Mouse (Mus musculus): ENCODE measurements at regions not wholly inside any gene's neighbourhood (a gene's known extent, or its start where the extent isn't known, plus 50 kb on each side); places are given as distances from the start of the nearest gene placed in this dataset.

DNA sequence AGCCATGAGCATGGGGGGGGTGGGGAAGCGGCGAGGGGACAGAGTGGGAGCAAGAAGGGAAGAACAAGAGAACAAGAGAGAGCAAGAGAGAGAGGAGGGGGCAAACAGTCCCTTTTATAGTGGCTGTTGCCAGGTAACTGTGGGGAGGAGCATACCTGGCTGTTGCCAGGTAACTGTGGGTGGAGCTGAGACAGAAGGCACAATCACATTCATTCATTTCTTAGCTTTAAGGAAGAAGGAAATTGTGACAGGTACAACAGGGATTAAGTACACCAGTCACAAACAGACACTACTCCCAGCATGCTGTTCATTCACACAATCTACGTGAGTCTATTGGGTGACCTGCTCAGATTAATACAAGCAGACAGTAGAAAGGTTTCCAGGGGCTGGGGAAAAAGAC, 143.2 kb downstream of the Nufip1 start:
- no peak for TF ChIP-seq CTCF (conservative IDR thresholded peaks at IDR 0.05; ENCODE audit: low read length)
- no peak for TF ChIP-seq NANOG (IDR thresholded peaks at IDR 0.05; ENCODE audit: borderline replicate concordance, low read length)

Measured in E14TG2a.4 (cell line).